Mouse (Mus musculus) liver, embryonic 14.5 days (tissue): ENCODE results near the gene Lpp.

Experiments
- CTCF ChIP-seq: IDR thresholded peaks from 2 replicates; pipeline ENCODE4 v1.5.1; 2016; ENCODE audit warnings: antibody characterized with exemption, low read depth, control low read depth
- EP300 ChIP-seq: IDR thresholded peaks from 2 replicates; pipeline ENCODE4 v1.6.1; 2016; ENCODE audit warnings: antibody characterized with exemption, low read depth

DNA sequence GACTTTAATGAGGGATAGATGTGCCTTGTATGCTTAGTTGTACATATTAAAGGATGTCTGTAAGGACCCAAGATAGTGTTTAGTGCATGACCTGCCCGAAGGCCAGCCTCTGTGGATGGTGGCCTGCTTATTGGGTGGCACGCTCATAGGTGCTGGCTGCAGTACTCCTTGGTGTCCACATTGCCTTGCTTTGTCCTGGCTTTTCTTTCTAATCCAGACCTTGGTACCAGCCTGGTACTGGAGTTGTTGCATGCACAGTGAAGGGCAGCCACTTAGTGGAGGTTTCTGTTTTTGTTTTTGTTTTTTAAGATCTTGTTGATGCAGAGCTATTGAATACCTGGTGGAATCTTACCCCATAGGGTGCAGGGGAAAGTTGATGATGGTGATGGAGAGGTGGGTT, 112.9 kb downstream of the Lpp start:
- no peak for TF ChIP-seq CTCF
- no peak for TF ChIP-seq EP300
